Mouse (Mus musculus) forebrain, embryonic 16.5 days (tissue): Measurements from ENCODE around the gene Them4. TPM values are rescaled to one million over a fixed set of nuclear protein-coding genes. Genes with fewer than 3 reads are reported as not detected.
A peak's percentile ranks its signal among the peaks of the same experiment; 100 is the strongest.

Experiments
- ATAC-seq: fragments of 200-750 bp; cut with Nextera tagmentation; 2 replicates; pipeline ENCODE4 v1.8.0; 2017; ENCODE audit warnings: mild to moderate bottlenecking, moderate library complexity
- H3K27ac ChIP-seq: fragments of 300-500 bp; sonication (generic); 2 replicates; pipeline ENCODE4 v1.5.1; 2014; ENCODE audit warnings: low read length, control low read depth
- H3K27me3 ChIP-seq: fragments of 300-500 bp; sonication (generic); replicated peaks from 2 replicates; pipeline ENCODE4 v1.6.1; 2014; ENCODE audit warnings: low read length; ENCODE audit not compliant: control insufficient read depth, insufficient read depth
- H3K36me3 ChIP-seq: fragments of 300-500 bp; sonication (generic); 2 replicates; pipeline ENCODE4 v1.6.1; 2014; ENCODE audit not compliant: control insufficient read depth, insufficient read depth
- H3K4me1 ChIP-seq: fragments of 300-500 bp; sonication (generic); replicated peaks from 2 replicates; pipeline ENCODE4 v1.6.1; 2014; ENCODE audit warnings: low read length; ENCODE audit not compliant: control insufficient read depth, insufficient read depth
- H3K4me2 ChIP-seq: fragments of 300-500 bp; sonication (generic); 2 replicates; pipeline ENCODE4 v1.6.1; 2014; ENCODE audit warnings: mild to moderate bottlenecking, low read length, control low read depth
- H3K4me3 ChIP-seq: fragments of 300-500 bp; sonication (generic); replicated peaks from 2 replicates; pipeline ENCODE4 v1.5.1; 2014; ENCODE audit warnings: mild to moderate bottlenecking, low read length, control low read depth
- H3K9ac ChIP-seq: fragments of 300-500 bp; sonication (generic); replicated peaks from 2 replicates; pipeline ENCODE4 v1.6.1; 2014; ENCODE audit warnings: low read depth, low read length, control low read depth
- H3K9me3 ChIP-seq: fragments of 300-500 bp; sonication (generic); 2 replicates; pipeline ENCODE4 v1.6.1; 2016; ENCODE audit warnings: low read length; ENCODE audit not compliant: control insufficient read depth
- WGBS: fragments of 180-500 bp; shearing (Covaris S2); extraction: QIAGEN DNeasy Blood & Tissue Kit; methylation state at CpG from one replicate; pipeline ENCODE4 v1.1.7; 2014; 5-methylcytosine and 5-hydroxymethylcytosine counted together
- polyA plus RNA-seq: library from polyadenylated mRNA; unstranded; fragments of >200 nt; fragmentation: Nextera tagmentation; extraction: Ambion mirVana; gene quantifications from 2 replicates; pipeline ENCODE4 v1.2.1, GENCODE M21; 2015

Gene Them4
- polyA plus RNA-seq, 1 experiment from 2014 or later: 41.4 TPM

GRCm38 (mm10) chr3:94328681-94329080 lies 18.8 kb downstream of the Them4 start:
- Histone ChIP-seq H3K27me3 (no peaks in the 10 kb centered on the region), H3K36me3 (peaks cover 11% of the 10 kb centered on the region), H3K9ac (no peak overlapping the region), H3K27ac (no peak overlapping the region), H3K9me3 (no peaks in the 10 kb centered on the region), H3K4me1 (no peaks in the 10 kb centered on the region), H3K4me3 (no peak overlapping the region), H3K4me2 (no peak overlapping the region)
- 66% methylated on average over 3 of the region's 3 CpGs for WGBS
- ATAC-seq: no peak

- ATAC-seq: no peak
- 85% methylated on average over 4 of the region's 4 CpGs for WGBS
- no peaks in the 10 kb centered on the region for H3K9me3 ChIP-seq
Measured at GRCm38 (mm10) chr3:94334442-94334841, 24.6 kb downstream of the Them4 start.

GRCm38 (mm10) chr3:94338522-94338921 lies 28.6 kb downstream of the Them4 start:
- H3K4me3 ChIP-seq: no peak overlapping the region
- H3K4me1 ChIP-seq: no peaks in the 10 kb centered on the region
- ATAC-seq: no peak
- H3K9ac ChIP-seq: no peak overlapping the region
- no peaks in the 10 kb centered on the region for H3K36me3 ChIP-seq
- no peak overlapping the region for H3K4me2 ChIP-seq
- WGBS: 86% methylated on average over 3 of the region's 3 CpGs
- no peaks in the 10 kb centered on the region for H3K9me3 ChIP-seq
- H3K27me3 ChIP-seq: no peaks in the 10 kb centered on the region
- no peak overlapping the region for H3K27ac ChIP-seq

More at GRCm38 (mm10) chr3:94334442-94334841, 24.6 kb downstream of the Them4 start:
- Histone ChIP-seq H3K4me2 (no peak overlapping the region), H3K27me3 (no peaks in the 10 kb centered on the region), H3K9ac (no peak overlapping the region), H3K4me3 (no peak overlapping the region), H3K4me1 (no peaks in the 10 kb centered on the region), H3K27ac (no peak overlapping the region), H3K36me3 (peaks cover 5% of the 10 kb centered on the region)

GRCm38 (mm10) chr3:94341959-94342422 lies 32.1 kb downstream of the Them4 start, which contains the start of gene Them5:
TSS of gene Them5 (plus strand) at chr3:94342099.
- Histone ChIP-seq H3K4me1 (no peaks in the 10 kb centered on the region), H3K27ac (peak within 1 kb of the TSS; percentile 16; the same call in 1 of the 2 replicates), H3K4me3 (no peak within 1 kb of the TSS), H3K9me3 (no peaks in the 10 kb centered on the region), H3K9ac (no peak within 1 kb of the TSS), H3K36me3 (no peaks in the 10 kb centered on the region), H3K27me3 (no peaks in the 10 kb centered on the region), H3K4me2 (no peak within 1 kb of the TSS)
- no peak for ATAC-seq
- WGBS: 39% methylated on average over 3 of the region's 3 CpGs

GRCm38 (mm10) chr3:94342552-94342951 lies 32.7 kb downstream of the Them4 start:
- Histone ChIP-seq H3K27me3 (no peaks in the 10 kb centered on the region), H3K4me2 (no peak overlapping the region), H3K4me1 (no peaks in the 10 kb centered on the region), H3K9ac (no peak overlapping the region), H3K9me3 (no peaks in the 10 kb centered on the region), H3K36me3 (no peaks in the 10 kb centered on the region), H3K27ac (no peak overlapping the region), H3K4me3 (no peak overlapping the region)
- 48% methylated on average over 1 of the region's 1 CpGs for WGBS
- peak; percentile 54; the same call in 1 of the 2 replicates for ATAC-seq

- H3K4me1 ChIP-seq: no peaks in the 10 kb centered on the region
- no peak overlapping the region for H3K4me2 ChIP-seq
- WGBS: 91% methylated on average over 2 of the region's 2 CpGs
- H3K27ac ChIP-seq: no peak overlapping the region
- ATAC-seq: no peak
- H3K36me3 ChIP-seq: no peaks in the 10 kb centered on the region
- no peaks in the 10 kb centered on the region for H3K27me3 ChIP-seq
- H3K9ac ChIP-seq: no peak overlapping the region
- no peak overlapping the region for H3K4me3 ChIP-seq
- H3K9me3 ChIP-seq: no peaks in the 10 kb centered on the region
Measured at GRCm38 (mm10) chr3:94344182-94344581, 34.3 kb downstream of the Them4 start.

- no peak overlapping the region for H3K4me3 ChIP-seq
- no peak overlapping the region for H3K9ac ChIP-seq
- H3K9me3 ChIP-seq: no peaks in the 10 kb centered on the region
- 60% methylated on average over 3 of the region's 3 CpGs for WGBS
- no peaks in the 10 kb centered on the region for H3K4me1 ChIP-seq
- H3K27ac ChIP-seq: no peak overlapping the region
- H3K36me3 ChIP-seq: no peaks in the 10 kb centered on the region
- no peak overlapping the region for H3K4me2 ChIP-seq
- no peak for ATAC-seq
- H3K27me3 ChIP-seq: no peaks in the 10 kb centered on the region
Measured at GRCm38 (mm10) chr3:94344897-94345296, 35.0 kb downstream of the Them4 start.

GRCm38 (mm10) chr3:94348146-94348545 lies 38.3 kb downstream of the Them4 start:
- Histone ChIP-seq H3K9me3 (no peaks in the 10 kb centered on the region), H3K27me3 (no peaks in the 10 kb centered on the region), H3K27ac (no peak overlapping the region), H3K4me2 (no peak overlapping the region), H3K9ac (no peak overlapping the region), H3K4me3 (no peak overlapping the region), H3K4me1 (no peaks in the 10 kb centered on the region), H3K36me3 (no peaks in the 10 kb centered on the region)
- no peak for ATAC-seq
- WGBS: 85% methylated on average over 2 of the region's 2 CpGs

- H3K27ac ChIP-seq: no peak overlapping the region
- no peak for ATAC-seq
- H3K36me3 ChIP-seq: no peaks in the 10 kb centered on the region
- H3K4me1 ChIP-seq: peaks cover 5% of the 10 kb centered on the region; the same call in 1 of the 2 replicates
- no peak overlapping the region for H3K4me2 ChIP-seq
- no peak overlapping the region for H3K4me3 ChIP-seq
- 0 out of 2 replicates have a peak, but pooled peaks cover 3% of the 10 kb centered on the region for H3K27me3 ChIP-seq
- 0 out of 2 replicates have a peak, but pooled peaks cover 3% of the 10 kb centered on the region for H3K9me3 ChIP-seq
- no peak overlapping the region for H3K9ac ChIP-seq
- WGBS: 4% methylated on average over 1 of the region's 1 CpGs
Measured at GRCm38 (mm10) chr3:94360812-94361211, 50.9 kb downstream of the Them4 start.

GRCm38 (mm10) chr3:94362138-94362537 lies 52.2 kb downstream of the Them4 start, which contains the start of gene C2cd4d:
TSS of gene C2cd4d (plus strand) at chr3:94362438.
- 0 out of 2 replicates have a peak, but pooled peaks cover 3% of the 10 kb centered on the region for H3K9me3 ChIP-seq
- H3K36me3 ChIP-seq: no peaks in the 10 kb centered on the region
- peak within 1 kb of the TSS; percentile 83 for H3K4me2 ChIP-seq
- peaks cover 5% of the 10 kb centered on the region; the same call in 1 of the 2 replicates for H3K4me1 ChIP-seq
- peak within 1 kb of the TSS; percentile 60 for H3K4me3 ChIP-seq
- H3K9ac ChIP-seq: peak within 1 kb of the TSS; percentile 87
- ATAC-seq: no peak
- WGBS: 32% methylated on average over 7 of the region's 7 CpGs
- 0 out of 2 replicates have a peak, but pooled peaks cover 3% of the 10 kb centered on the region for H3K27me3 ChIP-seq
- H3K27ac ChIP-seq: no peak within 1 kb of the TSS
